Mouse (Mus musculus) ovary, postnatal 14 days (tissue): ENCODE data around the gene Etfdh.
"Not testable (repeated sequence)": the region's sequence is repeated elsewhere in the genome, so short reads cannot be mapped to it uniquely, and the experiment has no call there.

Experiments used
- DNase-seq: peaks from one replicate; pipeline ENCODE4 v3.0.0; 2022; ENCODE audit warnings: low spot score

The Etfdh gene

DNA sequence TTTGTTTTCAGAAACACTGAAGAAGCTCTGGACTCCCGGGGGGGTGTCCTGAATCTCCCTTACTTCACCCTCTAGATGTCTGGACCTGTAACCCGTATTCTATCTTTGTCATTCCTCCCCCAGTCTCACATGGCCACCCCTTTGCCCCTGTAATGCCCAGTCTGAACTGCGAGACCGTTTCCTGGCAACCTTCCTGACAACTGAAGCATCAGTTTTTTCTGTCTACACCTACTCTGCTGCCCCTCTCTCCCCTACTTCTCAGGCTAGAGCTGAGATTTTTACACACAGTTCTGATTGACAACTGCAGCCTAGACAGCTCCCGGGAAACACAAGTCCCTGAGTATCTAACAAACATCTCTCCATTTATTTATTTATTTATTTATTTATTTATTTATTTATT lies 52.4 kb downstream of the Etfdh start:
- DNase-seq = no peak

DNA sequence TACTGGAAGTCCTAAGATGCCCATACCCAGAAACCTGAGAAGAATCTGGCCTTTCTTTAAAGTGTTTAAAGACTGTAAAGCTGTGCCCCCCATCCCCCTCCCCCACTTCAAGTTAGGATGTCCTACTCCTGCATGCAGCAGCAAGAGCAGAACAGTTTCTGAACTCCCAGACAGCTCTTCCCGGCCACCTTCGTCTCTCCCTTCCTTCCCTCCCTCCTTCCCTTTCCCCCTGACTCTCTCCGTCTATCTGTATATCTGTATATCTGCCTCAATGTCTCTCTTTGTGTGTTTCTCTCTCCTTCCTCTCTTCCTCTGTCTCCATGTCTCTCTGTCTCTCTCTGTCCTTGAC lies 52.9 kb downstream of the Etfdh start:
- no peak for DNase-seq

- DNase-seq = no peak
Observed at GRCm38 (mm10) chr3:79575576-79576467, 53.5 kb downstream of the Etfdh start.

DNA sequence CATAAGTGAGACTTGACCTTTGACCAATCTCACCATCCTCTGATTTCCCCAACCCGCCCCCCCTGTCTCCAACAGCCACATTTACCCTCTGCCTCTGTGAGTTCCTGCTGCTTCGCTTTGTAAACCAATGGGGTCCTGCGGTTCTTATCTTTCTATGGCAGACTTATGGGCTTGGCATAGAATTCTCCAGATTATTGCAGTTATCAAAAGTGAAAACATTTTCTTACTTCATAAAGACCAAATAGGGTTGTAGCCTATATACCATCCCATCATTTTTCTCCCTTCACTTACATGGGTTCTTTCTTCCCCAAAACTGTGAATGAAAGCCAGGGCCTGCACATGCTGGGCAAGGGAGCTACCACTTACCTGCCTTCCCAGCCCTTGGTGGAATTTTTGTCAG lies 55.0 kb downstream of the Etfdh start:
- DNase-seq = no peak

DNA sequence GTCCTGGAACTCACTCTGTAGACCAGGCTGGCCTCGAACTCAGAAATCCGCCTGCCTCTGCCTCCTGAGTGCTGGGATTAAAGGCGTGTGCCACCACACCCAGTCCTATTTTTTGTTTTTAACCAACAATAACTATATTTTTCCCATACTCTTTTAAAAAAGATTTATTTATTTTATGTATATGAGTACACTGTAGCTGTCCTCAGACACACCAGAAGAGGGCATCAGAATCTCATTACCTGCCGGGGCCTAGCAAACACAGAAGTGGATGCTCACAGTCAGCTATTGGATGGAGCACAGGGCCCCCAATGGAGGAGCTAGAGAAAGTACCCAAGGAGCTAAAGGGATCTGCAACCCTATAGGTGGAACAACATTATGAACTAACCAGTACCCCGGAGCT lies 55.9 kb downstream of the Etfdh start:
- not testable (repeated sequence) for DNase-seq

GRCm38 (mm10) chr3:79572399-79572798 lies 56.9 kb downstream of the Etfdh start:
- DNase-seq = no peak

GRCm38 (mm10) chr3:79569351-79569681 lies 60.0 kb downstream of the Etfdh start:
- no peak for DNase-seq

DNA sequence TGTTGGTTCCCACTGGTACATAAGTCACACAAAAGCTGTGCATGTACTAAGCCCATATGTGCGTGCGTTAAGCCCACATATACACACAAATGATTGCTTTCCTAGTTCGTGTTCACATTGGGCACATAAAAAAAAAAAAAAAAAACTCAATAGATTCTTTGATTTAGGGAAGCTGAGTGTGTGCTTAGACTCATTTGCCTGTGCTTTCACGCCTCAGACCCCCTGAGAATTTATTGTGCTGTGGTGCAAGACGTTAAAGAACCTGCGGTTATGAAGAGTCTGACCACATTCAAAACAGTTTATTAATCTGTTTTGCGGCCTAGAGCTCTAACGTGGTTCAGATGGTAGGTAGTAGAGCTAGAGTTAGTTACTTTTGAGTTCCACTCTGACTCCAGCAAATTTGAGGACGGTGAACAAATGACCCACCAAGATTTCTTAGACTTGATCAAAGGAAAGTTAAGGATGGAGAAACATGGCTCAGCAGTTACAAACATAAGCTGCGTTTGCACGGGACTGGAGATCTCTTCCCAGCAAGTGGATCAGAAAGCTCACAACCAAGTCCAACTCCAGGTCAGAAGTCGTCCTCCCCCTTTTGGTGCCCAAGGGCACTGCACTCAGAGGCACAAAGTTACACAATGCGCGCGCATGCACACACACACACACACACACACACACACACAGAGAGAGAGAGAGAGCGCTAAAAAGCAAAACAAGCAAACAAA lies 60.5 kb downstream of the Etfdh start:
- no peak for DNase-seq

DNA sequence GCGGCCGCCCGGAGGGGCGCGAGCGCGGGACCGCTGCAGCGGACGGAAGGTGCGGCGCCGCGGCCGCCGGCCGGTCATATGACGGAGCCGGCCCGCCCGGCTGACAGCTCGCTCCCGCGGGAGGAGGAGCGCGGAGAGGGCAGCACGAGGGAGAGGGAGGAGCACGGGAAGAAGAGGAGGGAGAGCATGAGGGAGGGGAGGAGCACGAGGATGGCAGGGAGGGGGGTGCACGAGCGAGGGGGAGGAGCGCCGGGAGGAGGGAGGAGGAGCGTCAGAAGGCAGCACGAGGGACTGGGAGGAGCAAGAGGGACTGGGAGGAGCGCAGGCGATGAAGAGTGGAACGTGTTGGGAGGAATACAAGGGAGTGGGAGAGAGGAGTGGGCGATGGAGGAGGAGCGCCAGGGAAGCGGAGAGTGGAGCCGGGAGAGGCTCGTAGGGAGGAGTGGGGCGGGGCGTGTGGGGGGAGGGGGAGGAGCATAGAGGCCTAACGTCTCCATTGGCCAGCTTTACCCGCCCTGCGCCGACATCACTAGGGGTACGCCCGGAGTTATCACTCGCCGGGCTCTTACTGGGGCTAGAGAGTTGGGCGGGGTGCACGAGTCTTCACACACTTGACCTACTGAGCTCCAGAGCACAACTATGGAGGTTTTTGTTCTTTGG lies 61.5 kb downstream of the Etfdh start, which contains the start of gene Fnip2:
Gene Fnip2, minus strand, starts transcription at position 94 of the 660 bp plus-strand sequence.
- peak; percentile 69 for DNase-seq

GRCm38 (mm10) chr3:79566716-79567691 lies 62.3 kb downstream of the Etfdh start:
- DNase-seq = peak; percentile 24

DNA sequence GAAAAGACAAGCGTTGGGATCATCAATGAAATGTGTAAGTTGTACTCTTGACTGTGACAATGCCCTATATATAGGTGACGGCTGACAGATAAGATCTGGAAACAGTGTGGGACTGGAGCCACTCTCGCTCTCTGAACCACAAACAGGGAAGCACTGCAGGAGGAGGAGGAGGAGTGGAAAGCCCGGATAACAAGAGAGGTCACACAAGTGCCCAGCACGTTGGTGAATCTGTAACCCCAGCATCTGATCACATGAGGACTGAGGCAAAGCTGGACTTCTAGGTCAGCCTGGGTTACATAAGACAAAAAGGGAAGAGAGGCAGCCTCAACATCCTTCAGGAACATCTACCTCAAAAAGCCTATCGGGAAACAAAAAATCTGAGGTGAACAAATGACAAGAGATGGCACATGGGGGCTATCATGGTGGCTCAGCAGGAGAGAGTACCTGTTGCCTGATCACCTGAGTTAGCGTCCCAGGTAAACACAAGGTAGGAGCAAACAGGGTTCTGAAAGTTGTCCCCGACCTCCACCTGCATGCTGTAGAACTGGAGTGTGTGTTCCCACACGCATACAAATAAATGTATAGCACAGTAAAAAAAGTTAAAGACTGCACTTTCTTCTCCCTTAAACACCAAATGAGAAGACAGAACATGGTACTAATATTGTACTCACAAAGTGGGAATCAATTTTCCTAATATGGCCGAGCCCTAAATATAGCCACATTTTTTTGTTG lies 64.3 kb downstream of the Etfdh start:
- no peak for DNase-seq

GRCm38 (mm10) chr3:79563511-79563910 lies 65.8 kb downstream of the Etfdh start:
- DNase-seq = no peak

- no peak for DNase-seq
Observed at GRCm38 (mm10) chr3:79561784-79562715, 67.2 kb downstream of the Etfdh start.

GRCm38 (mm10) chr3:79560555-79560954 lies 68.7 kb downstream of the Etfdh start:
- DNase-seq = no peak

DNA sequence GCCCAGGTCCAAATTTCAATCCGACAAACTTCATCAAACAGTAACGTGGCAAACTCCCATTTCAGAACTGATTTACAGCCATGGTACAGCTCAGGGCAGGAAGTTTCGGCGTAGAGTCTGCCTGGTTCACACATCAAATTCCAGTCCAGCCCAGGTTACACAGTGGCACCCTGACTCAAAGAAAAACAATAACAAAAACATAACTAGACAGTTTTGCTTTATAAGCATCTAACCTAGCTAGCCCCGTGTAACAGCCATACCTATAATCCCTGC lies 69.6 kb downstream of the Etfdh start:
- no peak for DNase-seq

- DNase-seq = no peak
Observed at GRCm38 (mm10) chr3:79559021-79559772, 70.1 kb downstream of the Etfdh start.

- DNase-seq = no peak
Observed at GRCm38 (mm10) chr3:79555061-79555460, 74.2 kb downstream of the Etfdh start.
